Mouse (Mus musculus) effector memory CD4-positive, alpha-beta T cell, adult 5 months (primary cell): ENCODE results near the gene Krt84. TPM values are rescaled to one million over a fixed set of nuclear protein-coding genes. Genes with fewer than 3 reads are reported as not detected.

Source experiments
- polyA plus RNA-seq: library from polyadenylated mRNA; unstranded; fragments of 100-300 nt; shearing (Covaris generic); gene quantifications from one replicate; pipeline ENCODE4 v1.2.1, GENCODE M21; 2017

Gene Krt84
- polyA plus RNA-seq, result not detected

GRCm38 (mm10) chr15:101532720-101533119 is at the start of gene Krt84:
Krt84 (minus strand) TSS chr15:101532820.

GRCm38 (mm10) chr15:101573796-101574345 is 41.3 kb upstream of the Krt84 start, which contains the start of gene Krt75:
Krt75 (minus strand) TSS chr15:101573904.

GRCm38 (mm10) chr15:101562850-101563249 is 30.2 kb upstream of the Krt84 start, which contains the start of gene Krt90:
Krt90 (minus strand) TSS chr15:101562950.

GRCm38 (mm10) chr15:101550567-101550966 is 17.9 kb upstream of the Krt84 start, which contains the start of gene Krt82:
Krt82 (minus strand) TSS chr15:101550667.

GRCm38 (mm10) chr15:101517161-101517560 is 15.5 kb downstream of the Krt84 start, which contains the start of gene Gm49425:
Gm49425 (minus strand) TSS chr15:101517261.

GRCm38 (mm10) chr15:101491431-101491830 is 41.2 kb downstream of the Krt84 start, which contains the start of gene Krt83:
Krt83 (minus strand) TSS chr15:101491512.

Other genes starting within 250 kb of the Krt84 start
- gene Atg101, start 248.5 kb downstream of the Krt84 start, polyA plus RNA-seq, result 90.7 TPM
- gene 6030408B16Rik, start 239.6 kb downstream of the Krt84 start, polyA plus RNA-seq, result not detected
- gene Krt80, start 162.7 kb downstream of the Krt84 start, polyA plus RNA-seq, result not detected
- not detected for gene Krt7, start 121.8 kb downstream of the Krt84 start, polyA plus RNA-seq
- not detected for gene Krt87, start 94.0 kb downstream of the Krt84 start, polyA plus RNA-seq
- gene Krt88, start 85.1 kb downstream of the Krt84 start, polyA plus RNA-seq, result not detected
- not detected for gene Krt81, start 69.1 kb downstream of the Krt84 start, polyA plus RNA-seq
- not detected for gene Krt86, start 59.3 kb downstream of the Krt84 start, polyA plus RNA-seq
- 17.0 TPM for gene Krt83, start 41.3 kb downstream of the Krt84 start, polyA plus RNA-seq
- not detected for gene Gm49425, start 15.6 kb downstream of the Krt84 start, polyA plus RNA-seq
- gene Krt82, start 17.8 kb upstream of the Krt84 start, polyA plus RNA-seq, result not detected
- not detected for gene Krt90, start 30.1 kb upstream of the Krt84 start, polyA plus RNA-seq
- 0.19 TPM for gene Krt75, start 41.1 kb upstream of the Krt84 start, polyA plus RNA-seq
- not detected for gene Gm5414, start 95.4 kb upstream of the Krt84 start, polyA plus RNA-seq
- gene Gm5478, start 114.6 kb upstream of the Krt84 start, polyA plus RNA-seq, result not detected
- gene Krt6b, start 147.5 kb upstream of the Krt84 start, polyA plus RNA-seq, result not detected
- gene Krt6a, start 161.5 kb upstream of the Krt84 start, polyA plus RNA-seq, result not detected
- gene Krt5, start 180.1 kb upstream of the Krt84 start, polyA plus RNA-seq, result not detected
- not detected for gene Krt71, start 210.3 kb upstream of the Krt84 start, polyA plus RNA-seq